Mouse (Mus musculus): ENCODE results near the gene 1700020D05Rik. TPM values are rescaled to one million over a fixed set of nuclear protein-coding genes. Genes with fewer than 3 reads are reported as not detected.

Gene 1700020D05Rik
- 6.2 TPM for polyA plus RNA-seq (2014; fragmentation: Illumina TruSeq; extraction: RNeasy Lipid Tissue Mini Kit (QIAGEN cat#74804); ENCODE audit: low read depth, low replicate concordance)

DNA sequence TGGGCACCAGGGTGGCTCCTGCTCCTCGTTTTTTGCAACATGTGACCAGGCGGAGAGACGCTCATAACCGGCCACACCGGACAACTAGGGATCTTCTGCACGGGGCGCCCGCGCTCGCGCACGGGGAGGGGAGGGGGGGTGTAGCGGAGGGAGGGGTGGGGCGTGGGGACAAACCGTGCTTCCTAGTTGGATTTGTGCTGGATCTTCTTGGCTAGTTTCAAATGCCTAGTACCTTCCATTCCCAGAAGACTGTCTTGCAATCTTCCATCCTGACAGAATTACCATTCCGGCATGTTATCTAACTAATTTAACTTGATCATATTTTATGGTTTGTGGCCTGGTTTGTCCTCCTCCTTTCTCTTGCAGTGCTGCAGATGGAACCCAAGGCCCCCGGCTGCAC, at the start of gene 1700020D05Rik:
Gene 1700020D05Rik (minus strand): TSS at position 101 of the 400 bp plus-strand sequence.

DNA sequence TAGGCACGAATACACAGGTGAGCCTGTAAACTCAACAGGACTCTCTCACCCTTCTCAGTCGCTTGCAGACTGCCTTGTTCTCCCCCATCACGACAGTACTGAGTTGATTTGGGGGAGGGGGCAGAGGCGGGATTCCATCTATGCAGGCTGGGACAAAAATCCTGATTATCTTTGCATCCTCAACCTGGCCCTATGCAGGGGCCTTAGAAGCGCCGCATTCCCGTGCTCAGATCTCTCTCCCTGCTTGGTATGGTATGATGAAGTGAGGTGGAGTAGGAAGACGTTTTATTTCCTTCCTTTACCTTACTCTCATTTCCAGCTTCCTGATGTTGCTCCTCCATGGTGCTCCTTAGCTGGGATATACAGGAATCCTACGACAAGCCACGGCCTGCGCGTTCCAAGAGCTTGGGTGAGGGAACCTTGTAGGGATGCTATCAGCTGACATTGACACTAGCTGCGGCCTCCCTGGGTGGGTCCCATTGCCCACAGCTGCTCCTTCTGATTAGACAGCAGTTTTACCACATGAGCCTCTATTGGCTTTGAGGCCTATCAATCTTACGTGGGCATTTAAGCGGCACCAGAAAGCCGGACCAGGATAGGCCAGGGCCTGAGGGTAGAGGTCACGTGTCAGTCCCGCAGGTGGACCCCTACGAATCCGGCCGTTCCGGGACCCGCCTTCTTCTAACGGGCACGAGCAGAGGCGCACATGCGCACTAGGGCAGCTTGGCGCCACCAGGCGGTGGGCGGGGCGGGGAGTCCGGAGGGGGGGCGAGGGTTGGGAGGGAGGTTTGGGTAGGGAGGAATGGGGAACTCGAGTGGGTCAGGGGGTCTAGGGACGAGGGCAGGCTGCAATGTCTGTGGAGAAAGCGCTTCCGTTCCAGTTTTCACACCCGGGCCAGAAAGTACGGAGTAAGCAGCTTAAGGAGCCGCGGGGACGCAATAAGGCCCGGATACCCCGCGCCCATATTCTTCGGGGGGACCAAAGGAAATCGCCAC, 6.7 kb upstream of the 1700020D05Rik start, which contains the start of gene Snx32:
Gene Snx32 (minus strand): TSS at position 508 of the 996 bp plus-strand sequence.

DNA sequence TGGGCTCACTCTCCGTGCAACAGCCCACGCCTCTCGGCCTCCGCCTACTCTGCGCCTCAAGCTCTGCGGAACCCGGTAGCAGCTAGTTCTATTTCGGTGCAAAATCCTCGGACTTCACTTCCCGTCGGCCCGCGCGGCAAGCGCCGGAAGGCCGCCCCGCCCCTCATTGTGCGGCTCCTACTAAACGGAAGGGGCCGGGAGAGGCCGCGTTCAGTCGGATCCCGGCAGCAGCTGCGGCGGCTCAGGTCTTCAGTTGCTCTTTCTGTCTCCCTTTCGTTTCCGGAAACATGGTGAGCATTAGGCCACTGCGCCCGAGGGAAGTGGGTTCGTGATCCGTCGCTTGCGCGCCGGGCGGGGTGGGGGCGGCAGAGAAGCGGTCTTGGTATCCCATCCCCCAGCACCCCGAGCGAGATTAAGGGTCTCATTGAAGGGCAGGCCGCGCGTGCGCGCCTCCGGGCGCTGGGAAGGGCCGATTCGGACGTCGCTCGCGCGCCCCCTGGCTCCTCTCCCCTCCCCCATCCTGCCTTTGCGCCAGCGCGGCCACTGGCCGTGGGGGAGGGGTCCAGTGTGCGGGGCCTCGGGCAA, 13.2 kb downstream of the 1700020D05Rik start, which contains the start of gene Cfl1:
Gene Cfl1 (plus strand): TSS at position 143 of the 585 bp plus-strand sequence.

DNA sequence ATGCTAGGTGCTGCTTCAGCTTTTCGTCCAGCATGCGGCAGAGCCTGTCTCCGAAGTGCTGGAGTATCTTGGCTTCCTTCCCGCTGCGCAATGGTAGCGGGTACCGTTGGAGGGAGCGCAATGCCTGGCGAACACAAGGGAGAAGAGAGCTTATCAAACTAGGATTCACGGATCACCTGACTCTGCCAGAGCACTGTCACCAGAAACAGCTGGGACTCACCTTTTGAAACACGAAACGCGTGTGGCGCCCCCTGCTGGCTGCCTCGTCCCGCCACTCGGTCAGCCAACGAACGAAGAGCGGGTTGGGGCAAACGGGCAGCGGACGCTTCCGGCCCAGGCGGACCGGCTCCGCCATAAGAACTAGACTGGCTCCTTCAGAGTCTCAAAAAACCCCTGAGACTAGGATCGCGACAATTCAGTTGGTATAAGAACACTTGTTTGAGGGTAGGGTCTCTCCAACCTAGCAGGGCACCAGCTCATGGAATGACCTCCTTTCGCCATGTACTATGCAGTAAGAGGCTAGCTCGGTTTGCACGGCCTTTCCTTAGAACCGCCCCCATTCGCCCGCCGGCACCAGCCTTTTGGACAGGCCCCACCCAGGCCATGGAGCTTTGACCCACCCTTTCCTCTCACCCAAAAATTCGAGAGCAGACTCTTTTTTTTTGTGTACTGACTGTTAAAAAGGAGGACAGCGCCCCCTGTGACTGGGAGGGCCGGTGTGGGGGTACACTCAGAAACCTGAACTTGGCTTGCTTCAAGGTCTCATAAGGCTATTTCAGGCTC, 15.6 kb downstream of the 1700020D05Rik start, which contains the start of gene Mus81:
Gene Mus81 (minus strand): TSS at position 635 of the 783 bp plus-strand sequence.

DNA sequence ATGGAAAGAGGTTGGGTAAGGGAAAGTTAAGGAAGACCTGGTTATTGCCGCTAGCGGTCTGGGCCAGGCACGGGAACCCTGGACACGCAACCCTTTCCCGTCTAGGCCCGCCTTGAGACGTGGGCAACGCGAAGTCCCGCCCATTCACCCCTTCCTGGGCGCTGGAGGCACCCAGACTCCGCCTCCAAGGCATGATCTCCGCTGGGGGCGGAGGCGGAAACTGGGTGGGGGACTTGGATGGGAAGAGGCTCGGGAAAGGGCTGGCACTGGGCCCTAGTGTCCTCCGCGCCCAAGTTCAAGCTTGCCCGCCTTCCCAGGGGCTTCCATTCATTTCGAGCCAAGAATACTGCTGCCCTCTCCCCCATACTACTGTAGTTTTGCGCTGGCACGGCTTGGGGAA, 29.9 kb downstream of the 1700020D05Rik start, which contains the start of gene Efemp2:
Gene Efemp2 (plus strand): TSS at position 235 of the 400 bp plus-strand sequence.

DNA sequence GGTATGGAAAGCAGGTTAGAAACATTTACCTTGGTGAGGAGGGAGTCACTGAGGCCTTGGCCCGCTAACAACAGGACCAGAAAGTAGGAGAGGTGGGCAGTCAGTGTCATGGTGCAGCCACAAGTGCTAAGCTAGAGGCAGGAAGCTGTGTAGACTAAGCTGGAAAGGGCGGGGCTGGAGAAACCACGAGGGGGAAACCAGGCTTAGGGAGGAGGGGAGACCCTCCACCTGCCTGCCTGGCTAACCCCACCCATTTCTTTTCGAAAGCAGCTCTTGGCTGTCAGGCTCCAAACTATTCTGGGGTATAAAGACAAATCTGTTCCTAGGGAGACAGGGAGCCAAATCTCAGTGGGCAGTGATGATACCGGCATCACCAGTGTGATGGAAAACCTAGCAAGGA, 35.2 kb downstream of the 1700020D05Rik start, which contains the start of gene Ctsw:
Gene Ctsw (minus strand): TSS at position 134 of the 400 bp plus-strand sequence.

DNA sequence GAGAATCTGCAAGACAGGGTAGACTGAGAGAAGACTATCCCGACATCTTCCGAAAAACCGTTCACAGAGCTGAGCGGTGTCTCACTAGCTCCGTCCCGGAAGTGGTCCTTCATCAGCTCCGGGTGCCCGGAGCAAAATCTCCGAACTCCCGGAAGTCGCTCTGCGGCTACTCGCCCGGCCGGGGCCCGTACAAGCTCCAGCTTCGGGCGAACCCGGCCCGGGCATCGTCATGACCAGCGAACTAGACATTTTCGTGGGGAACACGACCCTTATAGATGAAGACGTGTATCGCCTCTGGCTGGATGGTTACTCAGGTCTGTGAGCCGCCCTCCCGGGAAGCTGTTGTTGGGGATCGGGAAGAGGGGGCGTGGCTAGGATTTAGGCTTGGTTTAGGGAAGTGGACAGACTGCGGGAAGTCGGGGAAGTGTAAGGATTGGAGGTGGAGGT, 43.1 kb downstream of the 1700020D05Rik start, which contains the start of gene Fibp:
Gene Fibp (plus strand): TSS at position 151 of the 447 bp plus-strand sequence.

DNA sequence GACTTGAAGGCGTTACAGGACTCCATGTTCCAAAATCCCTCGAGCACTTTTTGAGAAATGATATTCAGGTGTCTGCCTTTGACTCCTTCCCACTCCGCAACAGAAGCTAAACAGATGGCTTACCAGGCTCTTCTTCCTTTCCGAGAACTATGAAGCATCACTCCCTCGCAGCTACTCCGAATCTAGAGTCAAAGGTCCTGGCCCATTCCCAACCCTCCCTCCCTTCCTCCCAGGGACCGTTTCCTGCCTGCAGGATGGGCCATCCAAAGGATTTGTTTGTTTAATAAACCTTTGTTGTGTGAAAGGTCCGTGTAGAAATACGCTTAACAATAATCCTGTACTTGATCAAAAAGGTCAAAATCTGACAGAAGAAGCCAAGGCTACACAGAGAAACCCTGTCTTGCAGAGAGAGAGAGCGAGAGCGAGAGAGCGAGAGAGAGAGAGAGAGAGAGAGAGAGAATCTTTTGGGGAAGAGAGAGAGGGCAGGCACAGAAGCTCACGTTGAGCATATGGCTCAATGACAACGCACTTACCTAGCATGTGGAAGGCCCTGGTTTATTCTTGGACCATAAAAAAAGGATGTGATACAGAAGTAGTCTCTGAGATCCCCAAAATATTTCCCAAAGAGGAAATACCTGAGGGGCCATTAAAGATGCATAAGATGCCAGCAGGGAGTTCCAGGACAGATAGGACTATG, 45.7 kb downstream of the 1700020D05Rik start, which contains the start of gene Ccdc85b:
Gene Ccdc85b (minus strand): TSS at position 149 of the 697 bp plus-strand sequence.

Other genes starting within 250 kb of the 1700020D05Rik start
- 21.5 TPM for gene Pacs1, start 230.7 kb downstream of the 1700020D05Rik start, polyA plus RNA-seq (2014; fragmentation: Illumina TruSeq; extraction: RNeasy Lipid Tissue Mini Kit (QIAGEN cat#74804); ENCODE audit: low read depth, low replicate concordance)
- gene Sf3b2, start 208.3 kb downstream of the 1700020D05Rik start, polyA plus RNA-seq (2014; fragmentation: Illumina TruSeq; extraction: RNeasy Lipid Tissue Mini Kit (QIAGEN cat#74804); ENCODE audit: low read depth, low replicate concordance) = 105 TPM
- gene Gal3st3, start 205.5 kb downstream of the 1700020D05Rik start, polyA plus RNA-seq (2014; fragmentation: Illumina TruSeq; extraction: RNeasy Lipid Tissue Mini Kit (QIAGEN cat#74804); ENCODE audit: low read depth, low replicate concordance) = 0.60 TPM
- gene Catsper1, start 168.0 kb downstream of the 1700020D05Rik start, polyA plus RNA-seq (2014; fragmentation: Illumina TruSeq; extraction: RNeasy Lipid Tissue Mini Kit (QIAGEN cat#74804); ENCODE audit: low read depth, low replicate concordance) = 2.0 TPM
- gene Cst6, start 154.2 kb downstream of the 1700020D05Rik start, polyA plus RNA-seq (2014; fragmentation: Illumina TruSeq; extraction: RNeasy Lipid Tissue Mini Kit (QIAGEN cat#74804); ENCODE audit: low read depth, low replicate concordance) = 11.8 TPM
- 22.2 TPM for gene Eif1ad, start 137.0 kb downstream of the 1700020D05Rik start, polyA plus RNA-seq (2014; fragmentation: Illumina TruSeq; extraction: RNeasy Lipid Tissue Mini Kit (QIAGEN cat#74804); ENCODE audit: low read depth, low replicate concordance)
- gene Banf1, start 136.6 kb downstream of the 1700020D05Rik start, polyA plus RNA-seq (2014; fragmentation: Illumina TruSeq; extraction: RNeasy Lipid Tissue Mini Kit (QIAGEN cat#74804); ENCODE audit: low read depth, low replicate concordance) = 85.8 TPM
- gene Sart1, start 115.1 kb downstream of the 1700020D05Rik start, polyA plus RNA-seq (2014; fragmentation: Illumina TruSeq; extraction: RNeasy Lipid Tissue Mini Kit (QIAGEN cat#74804); ENCODE audit: low read depth, low replicate concordance) = 49.0 TPM
- gene Tsga10ip, start 101.3 kb downstream of the 1700020D05Rik start, polyA plus RNA-seq (2014; fragmentation: Illumina TruSeq; extraction: RNeasy Lipid Tissue Mini Kit (QIAGEN cat#74804); ENCODE audit: low read depth, low replicate concordance) = 4.2 TPM
- 252 TPM for gene Drap1, start 78.8 kb downstream of the 1700020D05Rik start, polyA plus RNA-seq (2014; fragmentation: Illumina TruSeq; extraction: RNeasy Lipid Tissue Mini Kit (QIAGEN cat#74804); ENCODE audit: low read depth, low replicate concordance)
- 45.5 TPM for gene AI837181, start 78.6 kb downstream of the 1700020D05Rik start, polyA plus RNA-seq (2014; fragmentation: Illumina TruSeq; extraction: RNeasy Lipid Tissue Mini Kit (QIAGEN cat#74804); ENCODE audit: low read depth, low replicate concordance)
- 0.51 TPM for gene Fosl1, start 56.2 kb downstream of the 1700020D05Rik start, polyA plus RNA-seq (2014; fragmentation: Illumina TruSeq; extraction: RNeasy Lipid Tissue Mini Kit (QIAGEN cat#74804); ENCODE audit: low read depth, low replicate concordance)
- 7.1 TPM for gene Ccdc85b, start 45.9 kb downstream of the 1700020D05Rik start, polyA plus RNA-seq (2014; fragmentation: Illumina TruSeq; extraction: RNeasy Lipid Tissue Mini Kit (QIAGEN cat#74804); ENCODE audit: low read depth, low replicate concordance)
- 53.3 TPM for gene Fibp, start 43.2 kb downstream of the 1700020D05Rik start, polyA plus RNA-seq (2014; fragmentation: Illumina TruSeq; extraction: RNeasy Lipid Tissue Mini Kit (QIAGEN cat#74804); ENCODE audit: low read depth, low replicate concordance)
- 1.5 TPM for gene Ctsw, start 35.3 kb downstream of the 1700020D05Rik start, polyA plus RNA-seq (2014; fragmentation: Illumina TruSeq; extraction: RNeasy Lipid Tissue Mini Kit (QIAGEN cat#74804); ENCODE audit: low read depth, low replicate concordance)
- gene Efemp2, start 29.8 kb downstream of the 1700020D05Rik start, polyA plus RNA-seq (2014; fragmentation: Illumina TruSeq; extraction: RNeasy Lipid Tissue Mini Kit (QIAGEN cat#74804); ENCODE audit: low read depth, low replicate concordance) = 41.4 TPM
- 45.1 TPM for gene Mus81, start 15.4 kb downstream of the 1700020D05Rik start, polyA plus RNA-seq (2014; fragmentation: Illumina TruSeq; extraction: RNeasy Lipid Tissue Mini Kit (QIAGEN cat#74804); ENCODE audit: low read depth, low replicate concordance)
- gene Cfl1, start 13.3 kb downstream of the 1700020D05Rik start, polyA plus RNA-seq (2014; fragmentation: Illumina TruSeq; extraction: RNeasy Lipid Tissue Mini Kit (QIAGEN cat#74804); ENCODE audit: low read depth, low replicate concordance) = 533 TPM
- 18.9 TPM for gene Snx32, start 6.8 kb upstream of the 1700020D05Rik start, polyA plus RNA-seq (2014; fragmentation: Illumina TruSeq; extraction: RNeasy Lipid Tissue Mini Kit (QIAGEN cat#74804); ENCODE audit: low read depth, low replicate concordance)
- gene Ovol1, start 56.9 kb upstream of the 1700020D05Rik start, polyA plus RNA-seq (2014; fragmentation: Illumina TruSeq; extraction: RNeasy Lipid Tissue Mini Kit (QIAGEN cat#74804); ENCODE audit: low read depth, low replicate concordance) = 2.1 TPM
- gene Ap5b1, start 64.2 kb upstream of the 1700020D05Rik start, polyA plus RNA-seq (2014; fragmentation: Illumina TruSeq; extraction: RNeasy Lipid Tissue Mini Kit (QIAGEN cat#74804); ENCODE audit: low read depth, low replicate concordance) = 5.9 TPM
- gene Rnaseh2c, start 98.1 kb upstream of the 1700020D05Rik start, polyA plus RNA-seq (2014; fragmentation: Illumina TruSeq; extraction: RNeasy Lipid Tissue Mini Kit (QIAGEN cat#74804); ENCODE audit: low read depth, low replicate concordance) = 47.8 TPM
- gene Kat5, start 106.5 kb upstream of the 1700020D05Rik start, polyA plus RNA-seq (2014; fragmentation: Illumina TruSeq; extraction: RNeasy Lipid Tissue Mini Kit (QIAGEN cat#74804); ENCODE audit: low read depth, low replicate concordance) = 43.1 TPM
- gene Rela, start 133.7 kb upstream of the 1700020D05Rik start, polyA plus RNA-seq (2014; fragmentation: Illumina TruSeq; extraction: RNeasy Lipid Tissue Mini Kit (QIAGEN cat#74804); ENCODE audit: low read depth, low replicate concordance) = 47.9 TPM
- gene Sipa1, start 159.9 kb upstream of the 1700020D05Rik start, polyA plus RNA-seq (2014; fragmentation: Illumina TruSeq; extraction: RNeasy Lipid Tissue Mini Kit (QIAGEN cat#74804); ENCODE audit: low read depth, low replicate concordance) = 23.3 TPM
- 28.7 TPM for gene Map3k11, start 185.0 kb upstream of the 1700020D05Rik start, polyA plus RNA-seq (2014; fragmentation: Illumina TruSeq; extraction: RNeasy Lipid Tissue Mini Kit (QIAGEN cat#74804); ENCODE audit: low read depth, low replicate concordance)
- gene Pcnx3, start 185.1 kb upstream of the 1700020D05Rik start, polyA plus RNA-seq (2014; fragmentation: Illumina TruSeq; extraction: RNeasy Lipid Tissue Mini Kit (QIAGEN cat#74804); ENCODE audit: low read depth, low replicate concordance) = 48.3 TPM
- gene Kcnk7, start 200.6 kb upstream of the 1700020D05Rik start, polyA plus RNA-seq (2014; fragmentation: Illumina TruSeq; extraction: RNeasy Lipid Tissue Mini Kit (QIAGEN cat#74804); ENCODE audit: low read depth, low replicate concordance) = 0.48 TPM
- gene Ehbp1l1, start 222.5 kb upstream of the 1700020D05Rik start, polyA plus RNA-seq (2014; fragmentation: Illumina TruSeq; extraction: RNeasy Lipid Tissue Mini Kit (QIAGEN cat#74804); ENCODE audit: low read depth, low replicate concordance) = 30.6 TPM
- gene Fam89b, start 225.9 kb upstream of the 1700020D05Rik start, polyA plus RNA-seq (2014; fragmentation: Illumina TruSeq; extraction: RNeasy Lipid Tissue Mini Kit (QIAGEN cat#74804); ENCODE audit: low read depth, low replicate concordance) = 47.1 TPM
- gene Ltbp3, start 237.1 kb upstream of the 1700020D05Rik start, polyA plus RNA-seq (2014; fragmentation: Illumina TruSeq; extraction: RNeasy Lipid Tissue Mini Kit (QIAGEN cat#74804); ENCODE audit: low read depth, low replicate concordance) = 196 TPM